Mouse (Mus musculus) heart, embryonic 14.5 days (tissue): ENCODE data around the gene Fkbp4. TPM values are rescaled to one million over a fixed set of nuclear protein-coding genes. Genes with fewer than 3 reads are reported as not detected.
"Not testable (repeated sequence)": the region's sequence is repeated elsewhere in the genome, so short reads cannot be mapped to it uniquely, and the experiment has no call there.

Experiments used
- ATAC-seq: fragments of 200-750 bp; cut with Nextera tagmentation; 2 replicates; pipeline ENCODE4 v1.8.0; 2017; ENCODE audit warnings: low read depth, moderate TSS enrichment; ENCODE audit not compliant: insufficient number of reproducible peaks, insufficient read depth, low FRiP score
- H3K27ac ChIP-seq, 2 experiments: fragments of 200-500 bp in 1 of 2; fragments of 300-500 bp in 1 of 2; sonication (generic) in 1 of 2; replicated peaks in 1 of 2; 2 replicates each; pipeline ENCODE4 v1.5.1; 2012 to 2014; ENCODE audit warnings: low read depth in 2 of 2, low read length in 2 of 2, control low read depth in 1 of 2, mild to moderate bottlenecking in 1 of 2, mixed read lengths in 1 of 2; ENCODE audit not compliant: control insufficient read depth in 1 of 2, insufficient read depth in 1 of 2
- H3K27me3 ChIP-seq: fragments of 300-500 bp; sonication (generic); 2 replicates; pipeline ENCODE4 v1.6.1; 2014; ENCODE audit warnings: mild to moderate bottlenecking, low read length, control low read depth; ENCODE audit not compliant: control insufficient read depth, insufficient read depth
- H3K36me3 ChIP-seq: fragments of 300-500 bp; sonication (generic); 2 replicates; pipeline ENCODE4 v1.6.1; 2014; ENCODE audit warnings: mild to moderate bottlenecking, control low read depth, low read length, mixed read lengths; ENCODE audit not compliant: control insufficient read depth, insufficient read depth
- H3K4me1 ChIP-seq, 2 experiments: fragments of 200-500 bp in 1 of 2; fragments of 300-500 bp in 1 of 2; sonication (generic) in 1 of 2; 2 replicates each; pipeline ENCODE4 v1.6.1; 2012 to 2014; ENCODE audit warnings: low read length in 2 of 2, control low read depth in 1 of 2, mixed read lengths in 1 of 2; ENCODE audit not compliant: control insufficient read depth in 2 of 2, insufficient read depth in 2 of 2
- H3K4me2 ChIP-seq: fragments of 300-500 bp; sonication (generic); 2 replicates; pipeline ENCODE4 v1.6.1; 2014; ENCODE audit warnings: mild to moderate bottlenecking, low read length
- H3K4me3 ChIP-seq, 2 experiments: fragments of 200-500 bp in 1 of 2; fragments of 300-500 bp in 1 of 2; sonication (generic) in 1 of 2; 2 replicates each; pipeline ENCODE4 v1.5.1; 2012 to 2014; ENCODE audit warnings: low read length in 2 of 2, mild to moderate bottlenecking in 2 of 2, control low read depth in 1 of 2, low read depth in 1 of 2, moderate library complexity in 1 of 2; ENCODE audit not compliant: control insufficient read depth in 1 of 2, insufficient read depth in 1 of 2
- H3K9ac ChIP-seq: fragments of 300-500 bp; sonication (generic); 2 replicates; pipeline ENCODE4 v1.6.1; 2014; ENCODE audit warnings: mild to moderate bottlenecking, low read length
- H3K9me3 ChIP-seq: fragments of 300-500 bp; sonication (generic); 2 replicates; pipeline ENCODE4 v1.6.1; 2016; ENCODE audit warnings: low read length, control low read depth; ENCODE audit not compliant: control insufficient read depth
- WGBS: fragments of 180-500 bp; shearing (Covaris S2); extraction: QIAGEN DNeasy Blood & Tissue Kit; methylation state at CpG from one replicate; pipeline ENCODE4 v1.1.7; 2014; 5-methylcytosine and 5-hydroxymethylcytosine counted together
- polyA plus RNA-seq: library from polyadenylated mRNA; unstranded; fragments of >200 nt; fragmentation: Nextera tagmentation; extraction: Ambion mirVana; gene quantifications from 2 replicates; pipeline ENCODE4 v1.2.1, GENCODE M21; 2014

Gene Fkbp4
- polyA plus RNA-seq, 1 experiment from 2014 or later: 220 TPM

DNA sequence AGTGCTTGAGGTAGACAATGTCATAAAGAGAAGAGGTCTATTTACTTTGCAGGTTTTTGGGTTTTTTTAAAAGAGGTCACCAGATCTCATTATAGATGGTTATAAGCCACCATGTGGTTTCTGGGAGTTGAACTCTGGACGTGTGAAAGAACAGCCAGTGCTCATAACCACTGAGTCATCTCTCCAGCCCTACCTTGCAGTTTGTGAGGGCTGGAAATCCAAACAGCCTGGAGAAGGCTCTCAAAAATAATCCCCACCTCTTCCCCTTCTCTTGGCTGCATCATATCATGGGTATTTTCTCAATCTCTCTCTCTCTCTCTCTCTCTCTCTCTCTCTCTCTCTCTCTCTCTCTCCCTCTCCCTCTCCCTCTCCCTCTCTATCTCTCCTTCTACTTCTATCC is 47.8 kb downstream of the Fkbp4 start:
- ATAC-seq: no peak

DNA sequence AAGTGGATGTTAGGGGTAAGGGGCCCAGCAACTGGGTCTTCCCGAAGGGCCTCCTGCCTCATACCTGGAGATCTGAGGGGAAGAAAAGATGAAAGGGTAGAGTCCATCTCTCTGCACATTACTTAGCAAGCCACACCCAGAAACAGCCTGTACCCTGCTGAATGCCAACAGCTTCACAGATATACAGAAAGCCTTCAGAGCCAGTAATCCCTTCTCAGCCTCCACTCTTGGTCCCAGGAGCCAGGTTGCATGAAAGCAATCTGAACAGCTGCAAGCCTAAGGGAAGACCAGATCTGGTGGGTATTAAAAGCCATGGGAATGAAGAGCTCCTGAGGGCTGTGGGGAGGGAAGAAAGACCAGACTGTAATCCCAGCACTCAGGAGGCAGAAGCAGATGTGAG is 49.3 kb downstream of the Fkbp4 start:
- no peak for ATAC-seq
- Histone ChIP-seq H3K36me3 (no peaks in the 10 kb centered on the region), H3K27me3 (no peaks in the 10 kb centered on the region), H3K27ac (no peak overlapping the region), H3K9ac (no peak overlapping the region), H3K4me2 (no peak overlapping the region), H3K4me3 (no peak overlapping the region), H3K4me1 (no peaks in the 10 kb centered on the region; a peak in 1 of 4 replicates), H3K9me3 (no peaks in the 10 kb centered on the region)
- 78% methylated on average over 1 of the region's 1 CpGs for WGBS

More for the DNA sequence above, 47.8 kb downstream of the Fkbp4 start:
- Histone ChIP-seq H3K4me2 (no peak overlapping the region), H3K9me3 (no peaks in the 10 kb centered on the region), H3K27ac (no peak overlapping the region), H3K9ac (no peak overlapping the region), H3K4me1 (no peaks in the 10 kb centered on the region; a peak in 1 of 4 replicates), H3K27me3 (no peaks in the 10 kb centered on the region), H3K4me3 (no peak overlapping the region), H3K36me3 (no peaks in the 10 kb centered on the region)
- WGBS: 68% methylated on average over 1 of the region's 1 CpGs

DNA sequence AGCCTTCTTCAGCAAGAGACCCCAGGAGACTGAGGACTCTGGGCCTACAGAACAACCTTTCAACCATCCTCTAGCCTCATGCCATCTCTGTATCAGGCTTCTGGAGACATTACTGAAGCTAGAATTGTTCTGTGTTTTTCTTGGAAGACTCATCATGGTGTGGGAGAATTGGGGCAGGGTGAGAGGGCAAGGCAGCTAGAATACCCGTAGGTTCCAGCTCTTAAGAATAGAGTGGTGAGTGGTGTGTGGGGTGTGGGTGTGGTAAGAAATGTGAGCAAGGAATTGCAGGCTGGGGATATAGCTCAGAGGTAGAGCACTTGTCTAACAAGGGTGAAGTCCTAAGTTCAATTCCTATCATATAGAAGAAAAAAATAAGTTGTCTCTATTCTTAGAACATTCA is 53.5 kb downstream of the Fkbp4 start:
- H3K36me3 ChIP-seq: no peaks in the 10 kb centered on the region
- H3K4me1 ChIP-seq: no peaks in the 10 kb centered on the region
- ATAC-seq: no peak
- no peaks in the 10 kb centered on the region for H3K9me3 ChIP-seq
- H3K4me2 ChIP-seq: no peak overlapping the region
- 49% methylated on average over 1 of the region's 1 CpGs for WGBS
- H3K9ac ChIP-seq: no peak overlapping the region
- H3K27ac ChIP-seq: no peak overlapping the region
- no peak overlapping the region for H3K4me3 ChIP-seq
- no peaks in the 10 kb centered on the region for H3K27me3 ChIP-seq

DNA sequence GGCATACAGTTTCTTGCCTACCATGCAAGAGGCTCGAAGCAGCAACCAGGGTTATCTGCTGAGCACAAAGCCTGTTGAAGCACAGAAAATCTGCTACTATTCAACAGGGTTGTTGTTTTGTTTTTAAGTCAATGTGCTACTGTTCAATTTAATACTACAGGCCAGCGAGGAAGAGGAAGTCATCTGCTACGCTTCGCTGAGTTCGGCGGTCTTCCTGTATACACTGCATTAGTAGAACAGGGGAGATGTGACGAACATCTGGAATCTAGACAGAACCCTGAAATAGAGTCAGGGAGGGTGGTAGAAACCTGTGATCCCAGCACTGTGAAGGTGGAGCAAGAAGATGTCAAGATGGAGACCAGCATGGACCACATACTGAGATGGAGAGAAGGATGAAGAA is 54.7 kb downstream of the Fkbp4 start:
- no peak for ATAC-seq
- H3K9ac ChIP-seq: no peak overlapping the region
- no peaks in the 10 kb centered on the region for H3K4me1 ChIP-seq
- 75% methylated on average over 7 of the region's 7 CpGs for WGBS
- H3K9me3 ChIP-seq: no peaks in the 10 kb centered on the region
- H3K27me3 ChIP-seq: no peaks in the 10 kb centered on the region
- H3K36me3 ChIP-seq: no peaks in the 10 kb centered on the region
- H3K4me2 ChIP-seq: no peak overlapping the region
- no peak overlapping the region for H3K27ac ChIP-seq
- H3K4me3 ChIP-seq: no peak overlapping the region

DNA sequence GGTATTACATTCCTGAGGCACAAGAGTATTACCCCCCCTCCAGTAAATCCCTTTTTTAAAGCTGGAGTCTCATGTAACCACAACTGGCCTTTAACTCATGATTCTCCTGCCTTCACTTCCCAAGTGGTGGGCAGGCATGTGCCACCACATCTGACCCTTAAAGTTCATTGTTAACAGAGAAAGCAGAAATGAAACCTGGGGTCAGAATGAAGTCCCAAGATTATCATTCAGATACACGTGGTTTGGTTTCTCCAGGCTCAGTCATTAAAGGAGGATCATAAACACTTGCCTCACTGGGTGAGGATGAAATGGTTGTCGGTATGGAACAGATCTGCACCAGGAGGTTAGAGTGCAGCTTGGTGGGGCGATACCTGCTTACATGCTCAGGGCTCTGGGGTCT is 57.2 kb downstream of the Fkbp4 start:
- Histone ChIP-seq H3K4me2 (no peak overlapping the region), H3K36me3 (peaks cover 7% of the 10 kb centered on the region), H3K9ac (no peak overlapping the region), H3K4me1 (no peaks in the 10 kb centered on the region), H3K27ac (no peak overlapping the region), H3K4me3 (no peak overlapping the region), H3K27me3 (no peaks in the 10 kb centered on the region), H3K9me3 (no peaks in the 10 kb centered on the region)
- 74% methylated on average over 3 of the region's 3 CpGs for WGBS
- ATAC-seq: no peak

DNA sequence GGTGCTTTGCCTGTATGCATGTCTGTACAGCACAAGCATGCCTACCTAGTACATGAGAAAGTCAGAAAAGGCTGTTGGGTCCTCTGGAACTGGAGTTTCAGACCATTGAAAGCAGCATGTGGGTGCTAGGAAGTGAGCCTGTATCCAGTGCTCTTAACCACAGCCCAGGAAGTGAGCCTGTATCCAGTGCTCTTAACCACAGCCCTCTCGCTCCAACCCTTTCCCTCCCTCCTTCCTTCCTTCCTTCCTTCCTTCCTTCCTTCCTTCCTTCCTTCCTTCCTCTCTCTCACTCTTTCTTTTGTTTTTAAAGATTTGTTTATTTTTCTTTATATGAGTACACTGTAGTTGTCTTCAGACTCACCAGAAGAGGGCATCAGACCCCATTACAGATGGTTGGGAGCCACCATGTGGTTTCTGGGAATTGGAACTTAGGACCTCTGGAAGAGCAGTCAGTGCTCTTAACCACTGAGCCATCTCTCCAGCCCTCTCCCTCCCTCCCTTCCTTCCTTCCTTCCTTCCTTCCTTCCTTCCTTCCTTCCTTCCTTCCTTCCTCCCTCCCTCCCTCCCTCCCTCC is 57.8 kb downstream of the Fkbp4 start:
- ATAC-seq, H3K27me3 ChIP-seq, H3K9ac ChIP-seq, H3K4me3 ChIP-seq, H3K4me2 ChIP-seq, H3K9me3 ChIP-seq, H3K27ac ChIP-seq, H3K4me1 ChIP-seq: not testable (repeated sequence)
- H3K36me3 ChIP-seq: peaks cover 12% of the 10 kb centered on the region
- 69% methylated on average over 1 of the region's 1 CpGs for WGBS

Other genes starting within 250 kb of the Fkbp4 start
- 1.2 and 2.5 TPM in 2 replicates for gene Tead4, start 137.9 kb downstream of the Fkbp4 start, polyA plus RNA-seq
- gene Tulp3, start 82.8 kb downstream of the Fkbp4 start, polyA plus RNA-seq: 10.2 and 11.0 TPM in 2 replicates
- gene Rhno1, start 75.8 kb downstream of the Fkbp4 start, polyA plus RNA-seq: 79.2 and 79.6 TPM in 2 replicates
- 23.8 and 25.0 TPM in 2 replicates for gene Foxm1, start 75.7 kb downstream of the Fkbp4 start, polyA plus RNA-seq
- gene Tex52, start 63.2 kb downstream of the Fkbp4 start, polyA plus RNA-seq: 0.15 and 0.27 TPM in 2 replicates
- gene Gm44596, start 63.2 kb downstream of the Fkbp4 start, polyA plus RNA-seq: not detected in 2 replicates
- gene Nrip2, start 39.4 kb downstream of the Fkbp4 start, polyA plus RNA-seq: 2.1 and 2.5 TPM in 2 replicates
- gene Itfg2, start 13.7 kb downstream of the Fkbp4 start, polyA plus RNA-seq: 28.4 and 28.6 TPM in 2 replicates
- gene Pzp, start 88.0 kb upstream of the Fkbp4 start, polyA plus RNA-seq: 0.43 and 0.77 TPM in 2 replicates
- gene A2ml1, start 142.9 kb upstream of the Fkbp4 start, polyA plus RNA-seq: 0.16 and 0.47 TPM in 2 replicates
- gene Klrb1a, start 184.9 kb upstream of the Fkbp4 start, polyA plus RNA-seq: not detected in 2 replicates
- gene Clec2h, start 223.7 kb upstream of the Fkbp4 start, polyA plus RNA-seq: not detected in 2 replicates